In genomic region chr1:40175123-40175522, GRCm38 (mm10) we compare ENCODE assay signal across 28 mouse cellular contexts.
"Had no signal": no experiment of that assay in that cellular context is flagged by ENCODE, and none has a peak within 500 bp of the region (broad histone marks: within the 10 kb centered on the region; RNA-seq: fewer than 3 reads in every experiment).

No protein-coding gene starts in this region.

- DNase-seq: cerebellum, adult 2 months; cerebellum, adult 8-10 months; cerebellum, adult 9-10 months; cerebellum, adult 9-11 months; cerebellum, postnatal 10 days; cerebellum, postnatal 14 days; cerebellum, postnatal 25 days; cerebellum, postnatal 36 days; embryo, embryonic 11 days; forebrain, postnatal 0 days; gastrocnemius, adult 2 months; gastrocnemius, postnatal 10 days; gastrocnemius, postnatal 14 days; gastrocnemius, postnatal 25 days; gastrocnemius, postnatal 36 days; heart, adult 11 months; heart, adult 18-20 months had no signal

- H3K4me3 ChIP-seq: embryonic facial prominence, embryonic 10.5 days; embryonic facial prominence, embryonic 12.5 days; embryonic facial prominence, embryonic 13.5 days; embryonic facial prominence, embryonic 15.5 days; erythroblast, embryonic 14.5 days; forebrain, embryonic 10.5 days; forebrain, embryonic 12.5 days; forebrain, embryonic 13.5 days; forebrain, embryonic 15.5 days; gastrocnemius, adult 2 months had no signal

- H3K4me1 ChIP-seq: embryonic facial prominence, embryonic 15.5 days; forebrain, embryonic 10.5 days; forebrain, embryonic 12.5 days; forebrain, embryonic 13.5 days; forebrain, embryonic 15.5 days had no signal

- H3K9me3 ChIP-seq: embryonic facial prominence, embryonic 10.5 days; embryonic facial prominence, embryonic 12.5 days; embryonic facial prominence, embryonic 13.5 days; embryonic facial prominence, embryonic 15.5 days; forebrain, embryonic 10.5 days; forebrain, embryonic 12.5 days; forebrain, embryonic 13.5 days; forebrain, embryonic 15.5 days had no signal

- H3K4me2 ChIP-seq: embryonic facial prominence, embryonic 12.5 days; embryonic facial prominence, embryonic 13.5 days; embryonic facial prominence, embryonic 15.5 days; forebrain, embryonic 12.5 days; forebrain, embryonic 13.5 days; forebrain, embryonic 15.5 days had no signal

- ATAC-seq: forebrain, embryonic 13.5 days; forebrain, embryonic 14.5 days; forebrain, embryonic 15.5 days; forebrain, embryonic 16.5 days; forebrain, postnatal 0 days had no signal

- H3K27ac ChIP-seq: embryonic facial prominence, embryonic 10.5 days; embryonic facial prominence, embryonic 12.5 days; embryonic facial prominence, embryonic 13.5 days; embryonic facial prominence, embryonic 15.5 days; forebrain, embryonic 10.5 days; forebrain, embryonic 12.5 days; forebrain, embryonic 13.5 days; forebrain, embryonic 15.5 days; gastrocnemius, adult 2 months had no signal

- H3K36me3 ChIP-seq: embryonic facial prominence, embryonic 10.5 days; embryonic facial prominence, embryonic 12.5 days; embryonic facial prominence, embryonic 13.5 days; embryonic facial prominence, embryonic 15.5 days; forebrain, embryonic 10.5 days; forebrain, embryonic 12.5 days; forebrain, embryonic 15.5 days had no signal

- H3K9ac ChIP-seq: embryonic facial prominence, embryonic 12.5 days; embryonic facial prominence, embryonic 13.5 days; embryonic facial prominence, embryonic 15.5 days; forebrain, embryonic 12.5 days; forebrain, embryonic 13.5 days; forebrain, embryonic 15.5 days; forebrain, postnatal 0 days had no signal

- H3K27me3 ChIP-seq: embryonic facial prominence, embryonic 12.5 days; embryonic facial prominence, embryonic 13.5 days; embryonic facial prominence, embryonic 15.5 days; forebrain, embryonic 12.5 days; forebrain, embryonic 13.5 days; forebrain, embryonic 15.5 days had no signal
